Mouse (Mus musculus): ENCODE data around the gene Cdk5.

GRCm38 (mm10) chr5:24455613-24456012 lies 32.3 kb upstream of the Cdk5 start:
- TF ChIP-seq CTCF (IDR thresholded peaks at IDR 0.05) = no peak
- 0 out of 2 replicates have a peak, but pooled peaks have one; percentile 8 for TF ChIP-seq EP300 (IDR thresholded peaks at IDR 0.05)
